Mouse (Mus musculus): ENCODE data around the gene Gfod1. TPM values are rescaled to one million over a fixed set of nuclear protein-coding genes. Genes with fewer than 3 reads are reported as not detected.

Gene Gfod1
- polyA plus RNA-seq, 1 experiment from 2014 or later: 2.4 TPM

DNA sequence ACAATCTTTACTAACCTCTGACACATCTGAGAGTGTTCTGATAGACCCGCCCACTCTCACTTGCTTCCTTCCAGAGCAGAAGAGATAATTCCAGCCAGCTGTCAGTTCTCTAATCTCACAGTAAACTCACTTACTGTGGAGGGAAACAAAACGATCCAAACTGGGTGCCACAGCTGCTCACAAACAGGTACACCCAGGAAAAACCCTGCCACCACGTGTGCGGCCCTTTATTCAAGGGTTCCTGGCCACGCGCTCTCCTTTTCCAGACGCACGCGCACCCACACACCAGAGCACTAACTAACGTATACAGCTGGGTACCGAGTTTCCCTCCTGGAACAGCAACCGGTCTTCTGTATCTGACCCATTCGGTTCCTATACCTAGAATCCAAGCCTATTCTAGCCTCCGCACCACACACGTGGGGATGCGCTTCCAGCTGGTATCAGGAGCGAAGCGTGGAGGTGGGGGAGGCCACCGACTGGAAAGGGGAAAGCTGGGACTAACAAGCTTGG is 1.3 kb downstream of the Gfod1 start:
- ATAC-seq (peak; percentile 3; the same call in 1 of the 2 replicates), DNase-seq (ENCODE audit: low spot score) (peak; percentile 55)
- 0 out of 2 replicates have a peak, but pooled peaks cover 3% of the 10 kb centered on the region for H3K27me3 ChIP-seq (replicated peaks; ENCODE audit: control insufficient read depth, insufficient read depth, low read length)
- peak overlapping the region; percentile 72 for H3K4me3 ChIP-seq (ENCODE audit: low read depth, low read length)
- under 1% methylated on average over 19 of the region's 19 CpGs for WGBS
- peaks cover 20% of the 10 kb centered on the region for H3K4me1 ChIP-seq (ENCODE audit: control insufficient read depth, insufficient read depth, low read length)
- no peaks in the 10 kb centered on the region for H3K36me3 ChIP-seq (ENCODE audit: control insufficient read depth, insufficient read depth, low read length)
- H3K9ac ChIP-seq (ENCODE audit: low read length): peak overlapping the region; percentile 82
- peak overlapping the region; percentile 95 for H3K4me2 ChIP-seq (ENCODE audit: low read length)
- no peaks in the 10 kb centered on the region for H3K9me3 ChIP-seq (replicated peaks; ENCODE audit: control insufficient read depth, low read length)
- H3K27ac ChIP-seq (ENCODE audit: low read depth, low read length): peak overlapping the region; percentile 87

DNA sequence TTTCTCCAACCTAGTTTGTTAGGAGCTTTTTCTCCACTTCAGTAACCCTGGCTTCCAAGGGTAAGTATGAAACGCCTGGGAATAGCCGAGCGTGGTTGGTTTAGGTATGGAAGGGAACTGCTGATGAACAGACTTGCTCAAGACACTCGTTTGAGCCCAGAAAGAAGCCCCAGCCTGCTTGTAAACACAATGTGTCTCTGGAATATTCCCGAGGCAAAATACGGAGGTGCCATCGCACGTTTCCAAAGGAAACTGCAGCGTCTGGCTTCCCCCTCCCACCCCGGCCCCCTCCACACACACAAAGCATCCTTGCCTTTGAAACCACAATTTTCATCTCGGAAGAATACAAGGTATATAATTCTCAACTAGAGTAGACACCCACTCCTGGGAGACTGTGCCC is 1.7 kb downstream of the Gfod1 start:
- Histone ChIP-seq H3K27me3 (replicated peaks; ENCODE audit: control insufficient read depth, insufficient read depth, low read length) (0 out of 2 replicates have a peak, but pooled peaks cover 3% of the 10 kb centered on the region), H3K4me2 (ENCODE audit: low read length) (peak overlapping the region; percentile 95), H3K36me3 (ENCODE audit: control insufficient read depth, insufficient read depth, low read length) (no peaks in the 10 kb centered on the region), H3K27ac (ENCODE audit: low read depth, low read length) (no peak overlapping the region), H3K4me3 (ENCODE audit: low read depth, low read length) (peak overlapping the region; percentile 72), H3K4me1 (ENCODE audit: control insufficient read depth, insufficient read depth, low read length) (peaks cover 20% of the 10 kb centered on the region), H3K9ac (ENCODE audit: low read length) (peak overlapping the region; percentile 82), H3K9me3 (replicated peaks; ENCODE audit: control insufficient read depth, low read length) (no peaks in the 10 kb centered on the region)
- 7% methylated on average over 11 of the region's 11 CpGs for WGBS
- DNase-seq (ENCODE audit: low spot score) (peak; percentile 62), ATAC-seq (no peak)

DNA sequence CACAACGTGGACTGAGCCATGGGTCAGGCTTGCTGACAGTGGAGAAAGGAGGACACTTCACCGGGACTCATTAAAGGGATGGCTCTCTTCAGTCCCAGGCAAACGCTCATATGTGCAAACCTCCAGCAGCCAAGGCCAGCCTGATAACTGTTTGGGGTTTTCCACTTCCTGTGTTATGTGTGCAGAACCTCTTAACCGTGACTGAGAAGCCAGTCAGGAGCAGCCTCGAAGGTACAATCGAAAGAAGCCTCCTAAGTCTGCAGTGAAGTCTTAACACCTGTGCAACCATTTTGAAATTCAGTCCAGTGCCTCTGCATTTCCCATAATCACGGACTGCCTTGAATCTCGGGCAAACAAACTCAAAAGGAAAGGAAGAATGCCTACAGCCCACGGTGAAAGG is 3.1 kb downstream of the Gfod1 start:
- ATAC-seq: no peak
- Histone ChIP-seq H3K4me1 (ENCODE audit: control insufficient read depth, insufficient read depth, low read length) (peaks cover 20% of the 10 kb centered on the region), H3K9me3 (replicated peaks; ENCODE audit: control insufficient read depth, low read length) (no peaks in the 10 kb centered on the region), H3K36me3 (ENCODE audit: control insufficient read depth, insufficient read depth, low read length) (no peaks in the 10 kb centered on the region), H3K9ac (ENCODE audit: low read length) (no peak overlapping the region), H3K4me2 (ENCODE audit: low read length) (peak overlapping the region; percentile 95), H3K27ac (ENCODE audit: low read depth, low read length) (no peak overlapping the region), H3K4me3 (ENCODE audit: low read depth, low read length) (peak overlapping the region; percentile 72; the same call in 1 of the 2 replicates), H3K27me3 (replicated peaks; ENCODE audit: control insufficient read depth, insufficient read depth, low read length) (0 out of 2 replicates have a peak, but pooled peaks cover 3% of the 10 kb centered on the region)
- 45% methylated on average over 9 of the region's 9 CpGs for WGBS
- no peak for DNase-seq (ENCODE audit: low spot score)

DNA sequence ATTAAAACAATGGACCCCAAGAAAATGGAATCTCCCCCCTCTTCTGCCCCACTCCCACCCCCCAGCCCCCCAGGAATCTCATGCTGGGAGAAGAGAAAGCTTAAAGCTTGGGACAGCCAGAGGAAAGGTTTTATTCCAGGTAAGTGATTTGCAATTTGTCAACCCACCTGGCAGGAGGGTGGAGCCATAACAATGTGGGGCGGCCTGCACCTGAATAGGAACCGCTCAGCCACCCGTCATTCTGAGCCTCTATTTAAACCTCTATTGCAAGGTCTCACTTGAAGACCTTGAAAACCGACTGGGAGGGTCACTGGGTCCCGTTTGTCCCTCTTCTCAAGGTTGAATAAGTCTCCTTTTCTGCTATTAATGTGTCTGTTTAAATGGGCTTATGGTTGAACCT is 3.6 kb downstream of the Gfod1 start:
- Histone ChIP-seq H3K4me2 (ENCODE audit: low read length) (peak overlapping the region; percentile 95), H3K4me1 (ENCODE audit: control insufficient read depth, insufficient read depth, low read length) (peaks cover 20% of the 10 kb centered on the region), H3K27me3 (replicated peaks; ENCODE audit: control insufficient read depth, insufficient read depth, low read length) (0 out of 2 replicates have a peak, but pooled peaks cover 3% of the 10 kb centered on the region), H3K4me3 (ENCODE audit: low read depth, low read length) (no peak overlapping the region), H3K36me3 (ENCODE audit: control insufficient read depth, insufficient read depth, low read length) (no peaks in the 10 kb centered on the region), H3K27ac (ENCODE audit: low read depth, low read length) (no peak overlapping the region), H3K9me3 (replicated peaks; ENCODE audit: control insufficient read depth, low read length) (no peaks in the 10 kb centered on the region), H3K9ac (ENCODE audit: low read length) (no peak overlapping the region)
- 23% methylated on average over 5 of the region's 5 CpGs for WGBS
- ATAC-seq: no peak
- DNase-seq (ENCODE audit: low spot score): no peak

DNA sequence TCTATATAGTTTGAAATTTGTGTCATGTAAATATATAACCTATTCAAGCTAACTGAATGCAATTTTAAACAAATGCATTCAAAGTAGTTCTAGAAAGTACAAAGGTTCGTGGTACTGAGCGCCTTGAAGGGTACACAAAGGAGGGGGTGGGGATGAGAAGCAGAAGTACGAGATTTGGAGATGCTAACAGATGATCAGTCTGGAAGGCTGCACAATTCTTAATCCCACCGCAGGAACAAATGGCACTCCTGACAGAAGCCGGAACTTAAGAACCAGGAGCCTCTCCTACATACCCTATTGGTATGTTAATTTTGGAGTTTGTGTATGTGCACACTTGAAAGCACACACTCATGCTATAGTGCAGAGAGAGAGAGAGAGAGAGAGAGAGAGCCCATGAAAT is 4.8 kb downstream of the Gfod1 start:
- no peak overlapping the region for H3K4me3 ChIP-seq (ENCODE audit: low read depth, low read length)
- ATAC-seq (no peak), DNase-seq (ENCODE audit: low spot score) (no peak)
- H3K36me3 ChIP-seq (ENCODE audit: control insufficient read depth, insufficient read depth, low read length): no peaks in the 10 kb centered on the region
- no peaks in the 10 kb centered on the region for H3K9me3 ChIP-seq (replicated peaks; ENCODE audit: control insufficient read depth, low read length)
- H3K27me3 ChIP-seq (replicated peaks; ENCODE audit: control insufficient read depth, insufficient read depth, low read length): 0 out of 2 replicates have a peak, but pooled peaks cover 3% of the 10 kb centered on the region
- H3K4me1 ChIP-seq (ENCODE audit: control insufficient read depth, insufficient read depth, low read length): peaks cover 17% of the 10 kb centered on the region
- no peak overlapping the region for H3K4me2 ChIP-seq (ENCODE audit: low read length)
- 18% methylated on average over 5 of the region's 5 CpGs for WGBS
- H3K27ac ChIP-seq (ENCODE audit: low read depth, low read length): no peak overlapping the region
- H3K9ac ChIP-seq (ENCODE audit: low read length): no peak overlapping the region

DNA sequence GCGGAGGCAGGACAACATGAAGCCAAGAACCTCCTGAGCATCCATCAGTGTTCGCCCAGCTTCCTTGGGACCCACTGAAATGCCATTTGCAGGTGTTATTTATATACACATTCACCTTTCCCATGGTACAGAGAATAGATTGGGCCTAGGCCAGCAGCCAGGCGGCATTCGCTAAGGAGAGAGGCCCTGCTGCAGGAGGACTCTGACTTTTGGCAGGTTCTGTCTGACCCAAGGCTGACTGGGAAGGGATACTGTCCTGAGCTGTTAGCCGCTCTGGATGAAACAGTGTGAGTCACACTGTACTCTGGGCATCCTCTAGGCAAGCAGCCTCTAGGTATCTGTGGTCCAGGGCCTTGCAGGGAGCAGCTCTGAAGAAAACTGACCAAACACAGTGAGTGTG is 6.4 kb downstream of the Gfod1 start:
- no peaks in the 10 kb centered on the region for H3K36me3 ChIP-seq (ENCODE audit: control insufficient read depth, insufficient read depth, low read length)
- no peak for DNase-seq (ENCODE audit: low spot score)

DNA sequence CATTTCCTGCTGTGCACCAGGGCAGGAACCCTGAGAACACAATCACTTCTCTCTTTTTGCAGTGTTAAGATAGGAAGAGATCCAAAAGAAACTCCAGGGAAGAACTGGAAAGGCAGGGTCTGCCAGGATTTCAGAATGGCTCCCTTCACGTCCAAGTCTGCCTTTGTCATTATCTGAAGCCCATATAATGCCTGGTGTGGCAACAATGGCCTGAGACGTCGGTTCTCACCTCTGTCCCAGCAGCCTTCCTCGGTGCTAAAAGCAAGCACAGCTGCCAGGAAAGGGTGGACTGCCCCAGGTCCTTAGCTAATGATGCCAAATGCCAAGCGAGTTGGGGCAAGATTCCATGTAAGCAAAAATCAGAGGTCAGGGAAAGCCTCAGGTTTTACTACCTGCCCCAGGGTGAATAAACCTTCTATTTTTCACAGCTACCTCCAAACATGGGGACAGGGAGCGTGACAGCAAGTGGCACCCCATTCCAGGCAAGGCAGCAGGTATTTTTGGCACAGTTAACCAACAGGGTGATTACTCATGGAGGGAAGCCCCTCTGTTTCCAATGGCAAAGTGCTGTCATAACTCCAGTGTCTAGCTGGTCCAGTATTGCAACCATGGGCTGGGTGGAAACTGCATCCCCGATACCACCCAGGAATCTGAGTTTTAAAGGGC is 7.7 kb downstream of the Gfod1 start:
- Histone ChIP-seq H3K27me3 (replicated peaks; ENCODE audit: control insufficient read depth, insufficient read depth, low read length) (no peaks in the 10 kb centered on the region), H3K27ac (ENCODE audit: low read depth, low read length) (no peak overlapping the region), H3K9me3 (replicated peaks; ENCODE audit: control insufficient read depth, low read length) (no peaks in the 10 kb centered on the region), H3K4me2 (ENCODE audit: low read length) (no peak overlapping the region), H3K4me3 (ENCODE audit: low read depth, low read length) (no peak overlapping the region), H3K9ac (ENCODE audit: low read length) (no peak overlapping the region), H3K4me1 (ENCODE audit: control insufficient read depth, insufficient read depth, low read length) (peaks cover 3% of the 10 kb centered on the region), H3K36me3 (ENCODE audit: control insufficient read depth, insufficient read depth, low read length) (no peaks in the 10 kb centered on the region)
- DNase-seq (ENCODE audit: low spot score): no peak
- 60% methylated on average over 7 of the region's 7 CpGs for WGBS
- no peak for ATAC-seq

More for the DNA sequence above, 6.4 kb downstream of the Gfod1 start:
- H3K4me1 ChIP-seq (ENCODE audit: control insufficient read depth, insufficient read depth, low read length): peaks cover 15% of the 10 kb centered on the region
- no peak overlapping the region for H3K9ac ChIP-seq (ENCODE audit: low read length)
- no peak overlapping the region for H3K4me2 ChIP-seq (ENCODE audit: low read length)
- H3K27ac ChIP-seq (ENCODE audit: low read depth, low read length): no peak overlapping the region
- no peak for ATAC-seq
- 0 out of 2 replicates have a peak, but pooled peaks cover 3% of the 10 kb centered on the region for H3K27me3 ChIP-seq (replicated peaks; ENCODE audit: control insufficient read depth, insufficient read depth, low read length)
- 92% methylated on average over 5 of the region's 5 CpGs for WGBS
- no peak overlapping the region for H3K4me3 ChIP-seq (ENCODE audit: low read depth, low read length)
- no peaks in the 10 kb centered on the region for H3K9me3 ChIP-seq (replicated peaks; ENCODE audit: control insufficient read depth, low read length)

DNA sequence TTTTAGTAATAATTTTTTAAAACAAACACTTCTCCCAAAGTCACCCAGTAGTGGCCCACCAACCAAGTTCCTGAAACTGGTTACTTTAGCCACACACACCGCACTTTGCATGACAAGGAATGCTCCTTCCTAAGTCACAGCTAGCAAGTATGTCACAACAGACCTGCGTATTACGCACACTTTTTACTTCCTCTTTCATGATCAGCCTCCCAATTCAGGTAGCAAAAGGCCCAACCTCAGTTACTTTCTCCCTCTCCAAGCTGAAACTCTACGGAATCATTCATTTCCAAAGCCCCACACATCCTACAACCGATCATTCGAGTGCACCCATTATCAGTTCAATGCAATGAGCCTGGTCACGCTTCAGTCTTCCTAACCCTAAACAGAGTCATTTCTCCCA is 8.3 kb downstream of the Gfod1 start:
- Histone ChIP-seq H3K4me2 (ENCODE audit: low read length) (no peak overlapping the region), H3K27ac (ENCODE audit: low read depth, low read length) (no peak overlapping the region), H3K9me3 (replicated peaks; ENCODE audit: control insufficient read depth, low read length) (no peaks in the 10 kb centered on the region), H3K27me3 (replicated peaks; ENCODE audit: control insufficient read depth, insufficient read depth, low read length) (no peaks in the 10 kb centered on the region), H3K4me1 (ENCODE audit: control insufficient read depth, insufficient read depth, low read length) (no peaks in the 10 kb centered on the region), H3K4me3 (ENCODE audit: low read depth, low read length) (no peak overlapping the region), H3K9ac (ENCODE audit: low read length) (no peak overlapping the region), H3K36me3 (ENCODE audit: control insufficient read depth, insufficient read depth, low read length) (no peaks in the 10 kb centered on the region)
- ATAC-seq: no peak
- no peak for DNase-seq (ENCODE audit: low spot score)
- 89% methylated on average over 7 of the region's 7 CpGs for WGBS

DNA sequence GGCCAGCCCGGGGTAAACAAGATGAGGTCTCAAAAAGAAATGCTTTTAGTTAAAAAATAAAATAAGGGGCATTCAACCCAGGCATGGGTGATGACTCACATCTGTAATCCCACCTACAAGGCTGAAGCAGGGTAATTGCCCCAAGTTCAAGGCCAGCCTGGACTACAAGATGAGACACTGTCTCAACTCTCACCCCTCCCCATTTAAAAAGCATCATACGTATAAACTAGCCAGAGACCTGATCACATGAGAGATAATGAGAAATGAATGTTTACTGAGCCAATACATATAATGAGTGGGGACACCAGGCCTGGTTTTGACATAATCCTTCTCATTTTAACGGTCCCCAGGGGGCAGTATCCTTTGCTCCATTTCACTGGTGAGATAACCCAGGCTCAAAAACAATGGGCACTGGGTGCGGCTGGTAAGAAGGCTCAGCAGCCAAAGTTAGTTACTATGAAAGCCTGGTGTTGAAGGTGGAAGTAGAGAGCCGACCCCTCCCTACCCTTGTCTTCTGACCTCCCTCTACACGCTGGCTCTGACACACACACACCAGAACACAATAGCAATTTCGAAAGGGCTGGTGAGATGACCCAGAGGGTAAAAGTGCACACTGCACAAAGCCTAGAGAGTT is 8.9 kb downstream of the Gfod1 start:
- no peak for ATAC-seq
- Histone ChIP-seq H3K36me3 (ENCODE audit: control insufficient read depth, insufficient read depth, low read length) (no peaks in the 10 kb centered on the region), H3K9ac (ENCODE audit: low read length) (no peak overlapping the region), H3K27ac (ENCODE audit: low read depth, low read length) (no peak overlapping the region), H3K4me2 (ENCODE audit: low read length) (no peak overlapping the region), H3K9me3 (replicated peaks; ENCODE audit: control insufficient read depth, low read length) (no peaks in the 10 kb centered on the region), H3K4me3 (ENCODE audit: low read depth, low read length) (no peak overlapping the region), H3K27me3 (replicated peaks; ENCODE audit: control insufficient read depth, insufficient read depth, low read length) (no peaks in the 10 kb centered on the region), H3K4me1 (ENCODE audit: control insufficient read depth, insufficient read depth, low read length) (no peaks in the 10 kb centered on the region)
- no peak for DNase-seq (ENCODE audit: low spot score)
- 70% methylated on average over 7 of the region's 7 CpGs for WGBS
